Mouse (Mus musculus) frontal cortex, postnatal 10 days (tissue): ENCODE measurements at regions not wholly inside any gene's neighbourhood (a gene's known extent, or its start where the extent isn't known, plus 50 kb on each side); places are given as distances from the start of the nearest gene placed in this dataset.
A peak's percentile ranks its signal among the peaks of the same experiment; 100 is the strongest.

Source experiments
- DNase-seq, 2 experiments: peaks; one replicate each; pipeline ENCODE4 v3.0.0; 2022; ENCODE audit warnings: low spot score in 2 of 2, mixed read lengths in 1 of 2

- no peak for DNase-seq
Observed at GRCm38 (mm10) chr12:110177826-110178225, 101.0 kb upstream of the Dio3 start.

DNA sequence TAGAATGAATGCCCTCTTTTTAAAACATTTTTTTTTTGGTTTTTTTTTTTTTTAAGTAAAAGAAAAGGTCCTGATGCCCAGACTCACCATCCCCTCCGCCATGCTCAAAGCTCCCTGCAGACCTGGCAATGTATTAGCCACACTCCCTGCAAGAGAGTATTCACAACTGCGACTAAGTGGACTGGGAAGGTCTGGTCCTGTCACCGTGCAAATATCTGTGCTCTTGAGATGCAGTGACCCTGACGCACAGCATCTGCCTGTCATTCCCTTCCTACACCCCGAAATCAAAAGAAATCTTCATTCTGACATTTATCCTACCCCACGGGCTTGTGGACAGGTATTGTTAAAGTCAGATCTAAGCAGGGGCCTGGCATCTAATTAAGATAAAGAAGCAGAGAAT, 95.4 kb upstream of the Dio3 start:
- DNase-seq = no peak

DNA sequence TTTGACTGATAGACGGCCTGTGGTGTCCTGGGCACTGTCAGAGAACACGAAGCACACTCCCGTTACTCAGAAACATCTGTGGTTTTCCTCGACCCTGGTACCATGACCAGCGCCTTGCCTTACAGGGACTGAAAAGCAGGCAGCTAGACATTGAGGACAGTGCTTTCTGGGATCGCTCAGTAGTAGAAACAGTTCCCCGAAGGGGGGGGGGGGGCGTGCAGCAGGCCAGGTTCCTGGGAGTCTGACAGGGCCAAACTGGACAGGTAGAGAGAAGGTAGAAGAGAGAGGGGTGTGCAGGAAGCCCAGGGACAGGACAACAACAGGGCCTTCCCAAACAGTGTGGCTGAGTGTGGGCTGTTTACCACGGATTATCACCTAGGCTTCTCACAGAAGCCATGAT, 93.5 kb upstream of the Dio3 start:
- no peak for DNase-seq

DNA sequence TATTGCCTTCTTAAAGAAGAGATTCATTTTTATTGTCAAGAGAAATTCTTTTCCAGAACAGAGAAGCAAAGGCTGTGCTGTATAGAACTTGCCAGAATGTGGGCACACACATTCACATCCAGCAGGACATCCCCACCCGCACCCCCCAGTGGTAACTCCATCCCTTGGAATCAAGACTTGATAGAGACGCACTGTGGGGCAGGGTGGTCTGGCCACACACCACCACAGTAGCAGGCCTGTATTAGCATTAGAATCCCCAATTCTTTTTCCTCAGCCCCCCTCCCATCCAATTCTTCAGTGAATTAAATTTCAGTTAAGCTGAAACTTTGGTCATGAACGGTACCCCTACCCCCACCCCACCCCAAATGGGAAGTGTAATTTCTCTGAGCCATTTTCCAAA, 92.5 kb upstream of the Dio3 start:
- no peak for DNase-seq

- DNase-seq = no peak
Observed at GRCm38 (mm10) chr12:110186911-110187245, 92.0 kb upstream of the Dio3 start.

DNA sequence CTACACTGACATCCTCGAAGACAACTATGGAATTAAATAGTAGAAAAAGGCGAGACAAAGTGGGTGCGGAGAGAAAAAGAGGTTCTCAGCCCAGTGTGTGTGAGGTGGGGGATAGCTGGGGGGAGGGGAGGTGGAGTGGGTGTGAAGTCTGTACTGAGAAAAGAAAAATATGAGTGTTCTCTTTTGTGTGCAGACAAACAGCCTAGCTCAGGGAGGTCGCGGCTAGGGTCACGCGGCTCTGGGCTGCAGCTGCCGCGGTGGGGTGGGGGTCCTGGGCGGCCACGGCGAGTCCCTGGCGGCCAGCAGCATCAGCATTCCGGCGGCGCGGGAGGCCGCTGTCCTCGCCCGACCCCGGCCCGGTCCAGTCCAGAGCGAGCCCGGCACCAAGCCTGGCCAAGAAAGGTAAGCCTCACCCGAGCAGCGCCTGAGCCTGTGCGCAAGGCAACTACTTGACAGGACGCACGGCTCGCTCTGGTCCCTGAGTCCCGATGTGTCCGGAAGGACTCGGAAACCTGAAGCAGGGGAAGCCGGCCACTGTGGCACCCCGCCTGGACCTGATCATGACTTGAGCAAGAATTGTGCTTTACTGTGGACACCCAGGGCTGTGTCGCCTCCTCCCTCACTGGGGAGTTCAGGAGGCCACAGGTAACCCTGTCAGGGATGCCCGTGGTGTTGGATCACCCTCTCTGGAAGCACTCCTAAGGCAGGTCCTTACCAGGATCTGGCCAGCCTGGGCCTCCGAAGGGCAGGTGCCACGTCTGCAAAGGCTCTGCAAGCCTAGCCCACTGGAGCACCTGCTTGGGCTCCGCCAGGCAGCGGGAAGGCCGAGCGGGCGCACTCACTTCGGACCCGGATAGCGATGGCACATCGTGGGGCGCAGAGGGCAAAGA, 91.4 kb upstream of the Dio3 start:
- DNase-seq = no peak

DNA sequence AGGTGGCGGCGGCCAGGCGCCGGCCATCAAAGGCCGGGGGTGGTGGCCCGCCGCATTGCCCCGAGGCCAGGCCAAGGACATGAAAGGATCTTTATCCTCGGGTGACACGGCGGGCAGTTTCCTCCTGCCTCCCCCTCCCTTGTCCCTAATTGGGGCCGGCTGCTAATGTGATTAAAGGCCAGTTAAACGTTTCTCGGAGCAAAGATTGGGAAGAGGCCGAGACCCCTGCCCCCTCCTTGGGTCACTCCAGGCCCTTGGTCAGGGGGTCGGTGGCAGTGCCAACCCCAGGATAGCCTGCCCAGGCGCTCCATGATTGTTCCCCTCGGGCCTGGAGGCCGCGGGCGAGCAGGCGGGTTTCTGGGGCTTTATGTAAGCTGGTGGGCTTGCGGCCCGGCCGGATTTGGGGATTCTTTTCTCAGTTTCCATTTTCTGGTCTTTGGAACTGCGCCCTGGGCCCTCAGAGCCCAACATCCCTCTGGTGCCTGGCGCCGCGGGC, 90.7 kb upstream of the Dio3 start:
- DNase-seq = peak; percentile 20 to 26

DNA sequence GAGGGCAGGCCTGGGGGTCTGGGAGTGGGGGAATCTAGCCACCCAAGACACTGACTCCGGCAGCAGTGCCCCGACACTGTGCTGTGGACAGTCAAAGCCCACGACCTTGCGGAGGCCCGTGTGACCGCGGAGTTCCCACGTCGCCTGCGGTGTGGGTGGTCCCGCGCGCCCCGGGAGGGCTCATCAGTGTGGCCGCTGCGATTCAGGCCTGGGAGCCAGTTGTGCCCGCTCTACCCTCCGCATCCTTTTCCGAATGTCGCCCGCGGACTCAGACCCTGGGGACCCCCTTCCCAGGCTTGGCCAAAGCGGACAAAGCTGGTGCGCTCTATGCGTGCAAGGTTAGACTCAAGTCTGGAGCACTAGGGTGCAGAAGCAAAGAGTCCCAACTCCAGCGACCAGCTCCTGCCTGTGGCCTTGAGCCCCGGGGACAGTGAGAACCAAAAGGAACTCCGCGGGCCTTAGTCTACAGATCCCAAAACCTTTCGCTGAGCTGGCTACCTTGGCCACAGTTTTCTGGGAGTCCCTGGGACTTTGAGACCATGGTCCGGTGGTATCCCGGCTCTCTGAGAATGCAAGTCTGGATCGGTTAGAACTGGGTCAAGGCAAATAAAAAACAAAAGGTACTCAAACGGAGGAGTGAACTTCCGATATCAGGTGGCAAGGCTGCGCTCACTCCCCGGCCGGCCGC, 90.1 kb upstream of the Dio3 start:
- peak in 1 of 2 experiments; percentile 8 for DNase-seq

GRCm38 (mm10) chr12:110189329-110189642, 89.6 kb upstream of the Dio3 start:
- DNase-seq = no peak

DNA sequence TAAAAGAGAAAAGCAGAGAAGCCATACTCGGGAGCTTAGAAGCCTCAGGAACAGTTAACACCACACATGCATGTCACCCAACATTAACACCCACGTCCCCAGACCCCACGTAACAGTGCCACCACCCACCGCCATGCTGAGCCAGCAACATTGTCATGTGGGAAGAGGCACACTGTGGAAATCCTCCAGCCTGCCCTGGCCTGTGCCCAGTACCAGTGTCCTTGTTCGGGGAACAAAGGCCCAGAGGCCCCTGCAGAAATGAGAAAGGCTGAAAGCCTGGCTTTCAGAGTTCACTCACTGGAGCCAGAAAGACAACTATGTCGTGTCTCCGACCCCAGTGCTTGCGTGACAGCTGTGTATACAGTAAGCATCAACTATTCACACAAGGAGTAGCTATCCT, 86.7 kb upstream of the Dio3 start:
- no peak for DNase-seq

DNA sequence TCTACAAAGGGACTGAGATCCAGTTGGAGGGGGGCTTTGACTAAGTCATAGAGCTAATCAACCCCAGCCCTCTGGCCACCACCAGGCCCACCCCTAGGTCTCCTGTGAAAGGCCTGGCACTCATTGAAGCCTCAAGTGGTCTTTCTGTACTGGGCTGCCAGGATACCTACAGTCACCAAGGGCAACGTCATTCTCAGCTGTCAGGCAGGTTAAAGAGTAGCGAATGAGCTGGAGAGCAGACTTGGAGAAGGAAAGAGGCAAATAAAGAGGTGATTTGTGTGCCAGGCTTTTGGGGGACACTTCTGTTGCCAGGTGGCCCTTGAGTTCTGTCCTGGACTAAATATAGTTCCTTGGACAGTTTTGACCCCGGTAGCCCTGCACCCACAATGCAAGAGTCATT, 81.5 kb upstream of the Dio3 start:
- DNase-seq = no peak

- no peak for DNase-seq
Observed at GRCm38 (mm10) chr12:110200471-110200870, 78.4 kb upstream of the Dio3 start.

DNA sequence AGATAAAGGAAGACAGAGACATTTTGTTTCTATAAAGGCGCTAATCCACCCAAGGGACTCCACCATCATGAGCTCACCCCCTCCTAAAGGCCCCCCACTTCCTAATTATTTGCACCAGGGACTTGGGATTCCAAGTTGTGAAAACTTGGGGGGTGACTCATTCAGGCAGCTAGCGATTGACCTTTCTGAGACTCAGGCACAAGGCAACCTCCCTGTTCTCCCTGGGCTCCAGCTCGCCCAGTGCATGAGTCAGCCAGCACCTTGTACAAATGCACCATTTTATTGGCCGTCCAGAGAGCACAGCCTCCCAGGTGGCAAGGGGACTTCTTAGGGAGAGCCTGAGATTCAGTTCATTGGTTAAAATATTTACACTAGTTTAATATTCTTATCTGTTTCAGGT, 78.0 kb upstream of the Dio3 start:
- DNase-seq = no peak

GRCm38 (mm10) chr12:110203271-110204014, 75.4 kb upstream of the Dio3 start:
- no peak for DNase-seq

- DNase-seq = no peak
Observed at GRCm38 (mm10) chr12:110204246-110204989, 74.5 kb upstream of the Dio3 start.

- no peak for DNase-seq
Observed at GRCm38 (mm10) chr12:110206271-110206670, 72.6 kb upstream of the Dio3 start.

GRCm38 (mm10) chr12:110206812-110207211, 72.1 kb upstream of the Dio3 start:
- DNase-seq = no peak

- DNase-seq = no peak
Observed at GRCm38 (mm10) chr12:110207246-110207852, 71.5 kb upstream of the Dio3 start.

DNA sequence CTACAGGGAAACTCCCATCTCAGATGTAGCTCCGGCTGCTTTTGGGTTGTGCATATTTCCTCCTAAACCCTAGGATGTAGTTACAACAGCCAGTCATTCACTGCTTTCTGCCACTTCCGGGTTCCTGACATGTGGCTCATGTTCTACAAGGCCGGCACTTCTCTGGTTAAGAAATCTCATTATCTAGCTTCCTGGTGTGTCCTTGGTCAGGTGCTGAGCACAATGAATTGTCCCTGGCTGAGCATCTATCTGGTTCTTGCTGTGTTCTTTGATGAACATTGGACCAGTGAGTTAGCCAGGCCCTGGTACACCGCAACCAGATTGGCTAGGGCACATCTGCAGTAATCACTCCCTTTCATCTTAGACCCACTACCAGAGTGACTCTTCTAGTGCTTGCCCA, 66.2 kb upstream of the Dio3 start:
- no peak for DNase-seq

- DNase-seq = no peak
Observed at GRCm38 (mm10) chr12:110214833-110215232, 64.0 kb upstream of the Dio3 start.

DNA sequence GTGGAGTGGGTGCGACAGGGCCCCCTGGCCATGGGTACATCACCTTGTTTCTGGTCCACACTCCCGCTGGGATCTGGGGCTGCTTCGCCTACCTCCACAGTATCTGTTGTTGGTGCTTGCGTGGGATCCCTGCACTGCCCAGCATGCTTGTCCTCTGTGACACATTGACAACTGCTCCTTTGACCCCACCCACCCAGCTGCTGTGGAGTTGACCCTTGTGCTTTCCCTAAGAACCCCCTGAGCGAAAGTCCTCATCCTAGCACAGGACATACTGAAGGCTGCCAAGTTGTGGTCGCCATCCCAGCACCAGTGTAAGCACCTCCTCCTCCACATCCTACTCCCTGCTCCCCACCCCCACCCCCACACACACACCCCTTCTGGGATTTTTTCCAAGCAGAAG, 63.6 kb upstream of the Dio3 start:
- DNase-seq = no peak
